Mouse (Mus musculus): ENCODE measurements around the gene Dthd1.

Gene Dthd1

DNA sequence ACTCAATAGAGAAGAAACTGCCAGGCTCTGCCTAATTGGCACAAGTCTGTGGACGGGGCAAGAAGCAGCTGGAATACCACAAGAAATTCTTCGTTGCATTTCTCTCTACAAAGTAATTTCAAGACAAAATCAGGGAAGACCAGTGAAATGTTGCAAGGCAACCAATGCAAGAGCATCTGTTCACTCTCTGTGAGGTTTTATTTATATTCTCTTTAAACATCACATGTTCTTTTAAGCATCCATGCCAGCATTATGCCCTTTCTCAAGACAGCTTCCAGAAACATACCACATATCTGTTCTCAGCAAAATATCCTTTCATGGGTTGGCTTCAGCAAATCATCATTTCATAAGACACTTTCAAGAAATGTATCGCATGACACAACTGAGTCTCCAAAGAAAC is 50.7 kb downstream of the Dthd1 start:
- DNase-seq: no peak

DNA sequence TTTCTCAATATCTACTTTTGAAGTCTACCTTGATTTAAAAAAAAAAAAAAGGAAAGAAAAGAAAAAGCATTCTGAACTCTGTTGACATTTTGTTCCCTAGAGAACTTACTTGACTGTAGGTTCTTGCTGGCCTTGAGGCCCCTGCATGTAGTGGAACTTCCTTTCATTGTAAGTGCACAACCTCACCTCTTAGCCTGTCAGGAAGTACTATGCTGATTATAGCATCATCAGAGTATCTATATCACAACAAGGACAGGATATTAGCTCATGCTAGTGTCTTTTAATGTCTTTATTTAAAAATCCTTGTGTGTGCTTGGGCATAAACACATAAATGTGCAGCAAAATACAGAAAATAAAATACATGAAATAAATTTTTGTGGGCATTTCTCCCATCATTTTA is 53.4 kb downstream of the Dthd1 start:
- DNase-seq: no peak

DNA sequence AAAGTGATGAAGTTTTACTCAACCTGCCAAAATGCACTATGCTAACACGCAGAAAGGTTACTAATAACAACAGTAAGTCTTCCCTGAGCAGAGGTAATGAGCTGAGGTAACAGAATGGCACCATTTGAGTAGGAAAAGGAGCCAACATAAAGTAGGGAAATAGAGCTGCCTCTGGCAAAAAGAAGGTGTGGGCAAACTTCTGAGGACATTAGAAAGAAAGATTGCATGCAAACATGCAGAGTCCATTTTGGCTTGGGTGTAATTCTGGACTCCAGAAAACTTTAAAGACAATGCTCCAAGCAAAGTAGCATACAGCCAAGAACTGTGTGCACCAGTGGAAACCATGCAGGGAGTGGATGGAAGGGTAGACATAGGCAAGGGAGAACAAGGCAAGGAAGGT is 65.9 kb downstream of the Dthd1 start:
- DNase-seq: no peak

DNA sequence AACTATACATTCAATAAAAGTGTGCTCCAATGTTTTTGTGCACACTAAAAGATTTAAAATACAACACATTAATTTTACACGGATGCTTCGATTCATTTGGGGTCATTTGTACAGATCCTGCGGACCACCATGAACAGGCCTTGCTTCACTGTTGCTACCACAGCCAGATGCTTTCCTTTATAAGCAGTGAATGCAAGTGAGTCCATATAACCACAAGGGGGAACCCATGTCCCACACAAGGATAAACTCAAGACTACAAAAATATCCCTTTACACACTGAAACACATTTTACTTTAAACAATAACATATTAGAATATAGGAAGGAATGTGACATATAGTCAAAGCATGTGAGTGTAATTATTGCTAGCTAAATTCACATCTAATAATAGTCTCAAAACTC is 81.7 kb downstream of the Dthd1 start:
- no peak for DNase-seq

DNA sequence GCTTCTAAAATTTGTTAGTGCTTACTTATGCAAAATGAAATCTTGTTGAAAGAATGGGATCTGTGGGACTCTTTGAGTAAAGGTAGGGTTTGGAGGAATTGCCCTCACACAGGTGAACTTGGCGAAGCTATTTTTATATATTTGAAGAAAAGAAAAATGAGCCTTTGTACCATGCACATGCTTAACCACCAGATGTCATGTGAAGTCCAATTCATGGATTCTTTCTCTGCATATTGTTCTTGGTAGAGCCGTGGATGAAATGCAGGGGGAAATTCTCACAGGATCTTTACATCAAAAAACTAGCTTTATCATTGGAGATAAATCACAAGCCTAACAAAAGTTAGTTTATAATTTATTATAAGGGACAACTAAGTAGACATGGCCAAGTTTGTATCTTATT is 93.3 kb downstream of the Dthd1 start:
- DNase-seq: no peak

DNA sequence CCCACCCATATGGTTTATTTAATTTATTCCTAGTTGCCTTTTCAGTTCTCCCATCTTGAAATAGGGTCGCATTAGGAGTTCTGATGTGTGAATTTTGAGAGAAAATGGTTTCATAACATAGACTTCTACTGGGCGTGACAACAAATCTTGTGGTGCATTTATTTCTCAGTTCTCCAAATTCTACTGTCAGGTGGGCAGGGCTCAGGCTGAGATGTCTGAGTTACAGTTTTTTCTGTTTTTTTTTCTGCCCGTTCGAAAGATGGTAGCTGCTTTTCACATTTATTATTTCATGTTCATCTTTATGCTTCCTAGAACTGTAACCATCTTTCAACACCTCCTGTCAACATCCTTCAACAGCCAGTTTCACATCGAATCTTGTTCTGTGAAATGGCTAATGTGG is 95.5 kb downstream of the Dthd1 start:
- DNase-seq: no peak

DNA sequence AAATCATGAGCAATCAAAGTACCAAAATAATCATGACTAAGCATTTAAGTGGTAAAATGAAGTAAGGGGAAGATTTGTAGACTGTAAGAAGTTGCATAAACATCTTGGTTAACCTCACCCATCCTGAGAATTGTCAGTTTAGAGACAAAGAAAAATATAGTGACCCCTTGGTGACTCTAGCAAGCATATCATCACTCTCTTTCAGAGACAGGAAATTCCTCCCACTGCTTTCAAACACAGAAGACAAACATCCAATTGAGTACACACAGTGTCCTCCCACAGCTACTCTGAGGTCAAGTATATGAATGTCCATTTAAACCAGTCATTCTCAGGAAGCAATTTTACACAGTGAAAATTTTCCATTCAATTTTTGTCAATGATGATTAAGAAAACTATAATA is 111.0 kb downstream of the Dthd1 start:
- DNase-seq: no peak
